12 mouse cellular contexts compared by ENCODE assay signal in the genomic region with DNA sequence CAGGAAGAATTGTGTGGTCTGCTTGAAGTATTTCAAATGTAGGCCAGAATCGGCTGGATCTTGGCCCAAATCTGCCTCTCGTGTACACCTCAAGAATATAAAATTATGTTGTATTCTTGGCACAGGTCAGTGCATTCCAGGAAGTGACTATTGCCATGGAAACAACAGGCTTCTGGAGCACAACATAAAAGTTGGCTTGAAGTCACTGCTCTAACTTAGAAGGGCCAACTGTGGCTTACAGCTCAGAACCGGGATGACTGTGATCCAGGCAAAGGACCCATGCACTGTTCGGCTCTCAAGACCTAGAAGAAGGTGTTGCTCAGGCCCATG. TPM values are rescaled to one million over a fixed set of nuclear protein-coding genes. Genes with fewer than 3 reads are reported as not detected.
DNase-seq lines count a peak whose midpoint lies in the region; ATAC-seq and TF ChIP-seq lines count a peak whose summit lies in the region.
"Had no signal": no experiment of that assay in that cellular context is flagged by ENCODE, and none has a peak within 500 bp of the region (broad histone marks: within the 10 kb centered on the region; RNA-seq: fewer than 3 reads in every experiment).

No protein-coding gene starts in this region.

- no peak for TF ChIP-seq CTCF in heart, adult 2 months (IDR thresholded peaks at IDR 0.05)
- no peak for TF ChIP-seq CTCF in lung, adult 2 months (IDR thresholded peaks at IDR 0.05; ENCODE audit: insufficient read depth, low read length)

- H3K27me3 ChIP-seq in heart, adult 2 months (ENCODE audit: control insufficient read depth, insufficient read depth, low read length), result no peaks in the 10 kb centered on the region
- no peaks in the 10 kb centered on the region for H3K27me3 ChIP-seq in heart, embryonic 11.5 days (ENCODE audit: control insufficient read depth, insufficient read depth, low read length)
- no peaks in the 10 kb centered on the region for H3K27me3 ChIP-seq in lung, embryonic 16.5 days (ENCODE audit: control insufficient read depth, insufficient read depth, low read depth, low read length)
- H3K27me3 ChIP-seq: embryonic facial prominence, embryonic 13.5 days had no signal

- ATAC-seq in heart, embryonic 11.5 days (replicated peaks; ENCODE audit: insufficient number of reproducible peaks, low FRiP score, low TSS enrichment), result no peak
- ATAC-seq in lung, embryonic 16.5 days (ENCODE audit: low read depth), result peak; percentile 55

- no peaks in the 10 kb centered on the region for H3K9me3 ChIP-seq in heart, embryonic 11.5 days (replicated peaks; ENCODE audit: control insufficient read depth, low read length)
- H3K9me3 ChIP-seq in lung, embryonic 16.5 days (ENCODE audit: control insufficient read depth, low read length), result no peaks in the 10 kb centered on the region
- H3K9me3 ChIP-seq: embryonic facial prominence, embryonic 13.5 days had no signal

- no peak overlapping the region for H3K4me2 ChIP-seq in heart, embryonic 11.5 days
- H3K4me2 ChIP-seq in lung, embryonic 16.5 days (ENCODE audit: low read depth, low read length), result no peak overlapping the region
- H3K4me2 ChIP-seq: embryonic facial prominence, embryonic 13.5 days had no signal

- no peak overlapping the region for H3K4me3 ChIP-seq in heart, adult 2 months
- no peak overlapping the region for H3K4me3 ChIP-seq in heart, embryonic 11.5 days (ENCODE audit: low read depth, low read length)
- no peak overlapping the region for H3K4me3 ChIP-seq in lung, embryonic 16.5 days (ENCODE audit: low read length)
- H3K4me3 ChIP-seq in lung, adult 2 months (replicated peaks; ENCODE audit: extremely low read depth, low read depth, low read length), result no peak overlapping the region
- H3K4me3 ChIP-seq: embryonic facial prominence, embryonic 13.5 days had no signal

- H3K4me1 ChIP-seq in heart, adult 2 months (ENCODE audit: control insufficient read depth, insufficient read depth, low read length), result peaks cover 14% of the 10 kb centered on the region
- H3K4me1 ChIP-seq in heart, embryonic 11.5 days (ENCODE audit: control insufficient read depth, insufficient read depth, low read length), result peaks cover 7% of the 10 kb centered on the region; the same call in 1 of the 2 replicates
- peaks cover 11% of the 10 kb centered on the region for H3K4me1 ChIP-seq in lung, embryonic 16.5 days (replicated peaks; ENCODE audit: control insufficient read depth, insufficient read depth, low read length)
- peaks cover 3% of the 10 kb centered on the region; the same call in 1 of the 2 replicates for H3K4me1 ChIP-seq in lung, adult 2 months (ENCODE audit: control insufficient read depth, insufficient read depth, low read length)

- intact Hi-C loops in heart, adult 2 months (cut with DNase I), result loop anchor here (1.0 kb wide), 1 partner anchor 76 kb away; no protein-coding TSS in a partner anchor

- H3K27ac ChIP-seq in heart, adult 2 months, result peak overlapping the region; percentile 48
- H3K27ac ChIP-seq in heart, embryonic 11.5 days (ENCODE audit: low read depth, low read length), result no peak overlapping the region
- no peak overlapping the region for H3K27ac ChIP-seq in lung, embryonic 16.5 days (ENCODE audit: low read length)
- H3K27ac ChIP-seq: embryonic facial prominence, embryonic 13.5 days had no signal

- no peaks in the 10 kb centered on the region for H3K79me2 ChIP-seq in heart, adult 2 months (replicated peaks; ENCODE audit: control insufficient read depth, insufficient read depth, low read length)

- WGBS in heart, adult 2 months, result 40% methylated on average over 4 of the region's 4 CpGs
- 78% methylated on average over 4 of the region's 4 CpGs for WGBS in heart, embryonic 11.5 days (ENCODE audit: insufficient replicate concordance)
- WGBS in lung, embryonic 16.5 days, result 38% methylated on average over 4 of the region's 4 CpGs
- 31% methylated on average over 4 of the region's 4 CpGs for WGBS in lung, adult 2 months

- H3K36me3 ChIP-seq in heart, adult 2 months (ENCODE audit: control insufficient read depth, insufficient read depth, low read length), result peaks cover 17% of the 10 kb centered on the region
- peaks cover 26% of the 10 kb centered on the region for H3K36me3 ChIP-seq in heart, embryonic 11.5 days (ENCODE audit: control insufficient read depth, insufficient read depth, low read length)
- H3K36me3 ChIP-seq in lung, embryonic 16.5 days (ENCODE audit: control insufficient read depth, insufficient read depth, low read length), result peaks cover 34% of the 10 kb centered on the region

- TF ChIP-seq POLR2A in heart, adult 2 months (IDR thresholded peaks at IDR 0.05; ENCODE audit: insufficient read depth, low read depth, low read length), result no peak
- no peak for TF ChIP-seq POLR2A in lung, adult 2 months (IDR thresholded peaks at IDR 0.05; ENCODE audit: borderline replicate concordance, extremely low read depth, low read depth, low read length)

- TF ChIP-seq EP300 in heart, adult 2 months (IDR thresholded peaks at IDR 0.05; ENCODE audit: insufficient read depth, low read depth, low read length), result no peak

- no peak overlapping the region for H3K9ac ChIP-seq in heart, adult 2 months (ENCODE audit: low read depth, low read length)
- H3K9ac ChIP-seq in heart, embryonic 11.5 days (ENCODE audit: low read depth, low read length), result no peak overlapping the region
- no peak overlapping the region for H3K9ac ChIP-seq in lung, embryonic 16.5 days (ENCODE audit: low read length)
- H3K9ac ChIP-seq: embryonic facial prominence, embryonic 13.5 days had no signal

- DNase-seq in heart, adult 2 months, result no peak
- no peak for DNase-seq in lung, adult 2 months
- peak; percentile 28 for DNase-seq in brain, adult 2 months (ENCODE audit: low read depth, low spot score)
- DNase-seq in kidney, postnatal 25 days, result peak; percentile 50 to 54
- no peak for DNase-seq in frontal cortex, postnatal 14 days (ENCODE audit: low spot score in 2 of 2)
- no peak for DNase-seq in spleen, postnatal 10 days (ENCODE audit: low spot score in 2 of 2)
- DNase-seq: layer of hippocampus, postnatal 36 days; lung, postnatal 36 days had no signal

RNA-seq across cellular contexts. Expression of gene Rpl26, which starts 5.0 kb away (rescaled TPM):
- 100 to 1,000 TPM; 648 to 707 TPM for total RNA-seq in heart, adult 2 months (2021)
- polyA plus RNA-seq in heart, adult 2 months (2012; rRNA removed), result 494 and 639 TPM in 2 replicates
- 719 and 795 TPM in 2 replicates for polyA plus RNA-seq in heart, embryonic 11.5 days (2014; fragmentation: Nextera tagmentation; extraction: Ambion mirVana)
- polyA plus RNA-seq in lung, embryonic 16.5 days (2015; fragmentation: Nextera tagmentation; extraction: Ambion mirVana), result 880 and 951 TPM in 2 replicates
- 469 and 674 TPM in 2 replicates for polyA plus RNA-seq in lung, adult 2 months (2012; rRNA removed)

RNA-seq across cellular contexts. Expression of gene Rnf222, which starts 18.1 kb away (rescaled TPM):
- under 1 TPM; 0.07 to 0.13 TPM for total RNA-seq in heart, adult 2 months (2021)
- polyA plus RNA-seq in heart, adult 2 months (2012; rRNA removed), result 0.12 TPM in 2 replicates
- polyA plus RNA-seq in heart, embryonic 11.5 days (2014; fragmentation: Nextera tagmentation; extraction: Ambion mirVana), result 0.11 and 0.18 TPM in 2 replicates
- polyA plus RNA-seq in lung, embryonic 16.5 days (2015; fragmentation: Nextera tagmentation; extraction: Ambion mirVana), result 0.06 and 0.13 TPM in 2 replicates
- polyA plus RNA-seq in lung, adult 2 months (2012; rRNA removed), result 0.14 and 1.4 TPM in 2 replicates
- total RNA-seq: hematopoietic stem cell, adult 5-6 weeks; layer of hippocampus, postnatal 36 days had no signal

RNA-seq across cellular contexts. Expression of gene Odf4, which starts 20.5 kb away (rescaled TPM):
- total RNA-seq in heart, adult 2 months (2021), result not detected
- polyA plus RNA-seq in heart, adult 2 months (2012; rRNA removed), result 0.25 and 0.41 TPM in 2 replicates
- not detected in 2 replicates for polyA plus RNA-seq in heart, embryonic 11.5 days (2014; fragmentation: Nextera tagmentation; extraction: Ambion mirVana)
- polyA plus RNA-seq in lung, embryonic 16.5 days (2015; fragmentation: Nextera tagmentation; extraction: Ambion mirVana), result not detected in 2 replicates
- polyA plus RNA-seq in lung, adult 2 months (2012; rRNA removed), result 0.19 and 0.25 TPM in 2 replicates
- total RNA-seq: hematopoietic stem cell, adult 5-6 weeks; layer of hippocampus, postnatal 36 days had no signal
- polyA plus RNA-seq: embryonic facial prominence, embryonic 13.5 days had no signal

RNA-seq across cellular contexts. Expression of gene Ndel1, which starts 34.8 kb away (rescaled TPM):
- 10 to 100 TPM; 60.4 to 63.7 TPM for total RNA-seq in heart, adult 2 months (2021)
- 45.5 and 64.1 TPM in 2 replicates for polyA plus RNA-seq in heart, adult 2 months (2012; rRNA removed)
- 52.5 and 59.9 TPM in 2 replicates for polyA plus RNA-seq in heart, embryonic 11.5 days (2014; fragmentation: Nextera tagmentation; extraction: Ambion mirVana)
- 73.5 and 83.8 TPM in 2 replicates for polyA plus RNA-seq in lung, embryonic 16.5 days (2015; fragmentation: Nextera tagmentation; extraction: Ambion mirVana)
- 74.3 and 75.3 TPM in 2 replicates for polyA plus RNA-seq in lung, adult 2 months (2012; rRNA removed)

RNA-seq across cellular contexts. Expression of gene Arhgef15, which starts 50.9 kb away (rescaled TPM):
- total RNA-seq in heart, adult 2 months (2021), result 10 to 100 TPM; 27.8 to 28.5 TPM
- 52.9 and 77.3 TPM in 2 replicates for polyA plus RNA-seq in heart, adult 2 months (2012; rRNA removed)
- 9.0 and 12.3 TPM in 2 replicates for polyA plus RNA-seq in heart, embryonic 11.5 days (2014; fragmentation: Nextera tagmentation; extraction: Ambion mirVana)
- 28.3 and 28.9 TPM in 2 replicates for polyA plus RNA-seq in lung, embryonic 16.5 days (2015; fragmentation: Nextera tagmentation; extraction: Ambion mirVana)
- polyA plus RNA-seq in lung, adult 2 months (2012; rRNA removed), result 359 and 419 TPM in 2 replicates

Comparison
In these comparisons a context has a peak if more than half of its experiments do, and no peak if none do; other contexts are left out.
1. DNase-seq: peak in brain, adult 2 months (single experiment) and kidney, postnatal 25 days (2 of 2); none in heart, adult 2 months (0 of 2), lung, adult 2 months (single experiment), frontal cortex, postnatal 14 days (0 of 2) and spleen, postnatal 10 days (0 of 2).